Mouse (Mus musculus): ENCODE measurements around the gene Thegl. TPM values are rescaled to one million over a fixed set of nuclear protein-coding genes. Genes with fewer than 3 reads are reported as not detected.

Gene Thegl
- polyA plus RNA-seq, 1 experiment from 2014 or later: 0.86 TPM

GRCm38 (mm10) chr5:76993174-76993814, 22.5 kb upstream of the Thegl start:
- Histone ChIP-seq H3K9me3 (ENCODE audit: control insufficient read depth, low read length) (no peaks in the 10 kb centered on the region; the same call in 1 of the 2 replicates), H3K4me2 (ENCODE audit: low read depth, low read length) (no peak overlapping the region), H3K27ac (ENCODE audit: low read length) (no peak overlapping the region), H3K4me1 (ENCODE audit: control insufficient read depth, insufficient read depth, low read length) (no peaks in the 10 kb centered on the region), H3K9ac (ENCODE audit: low read depth, low read length) (no peak overlapping the region), H3K4me3 (ENCODE audit: low read length) (no peak overlapping the region), H3K27me3 (replicated peaks; ENCODE audit: control insufficient read depth, insufficient read depth, low read length) (no peaks in the 10 kb centered on the region), H3K36me3 (ENCODE audit: control insufficient read depth, insufficient read depth, low read length) (peaks cover 25% of the 10 kb centered on the region)
- no peak for ATAC-seq
- WGBS: 96% methylated on average over 5 of the region's 5 CpGs

- 50% methylated on average over 5 of the region's 5 CpGs for WGBS
- Histone ChIP-seq H3K27me3 (replicated peaks; ENCODE audit: control insufficient read depth, insufficient read depth, low read length) (no peaks in the 10 kb centered on the region), H3K4me3 (ENCODE audit: low read length) (no peak overlapping the region), H3K36me3 (ENCODE audit: control insufficient read depth, insufficient read depth, low read length) (peaks cover 13% of the 10 kb centered on the region), H3K9me3 (ENCODE audit: control insufficient read depth, low read length) (no peaks in the 10 kb centered on the region; the same call in 1 of the 2 replicates), H3K27ac (ENCODE audit: low read length) (no peak overlapping the region), H3K4me2 (ENCODE audit: low read depth, low read length) (no peak overlapping the region), H3K9ac (ENCODE audit: low read depth, low read length) (no peak overlapping the region), H3K4me1 (ENCODE audit: control insufficient read depth, insufficient read depth, low read length) (no peaks in the 10 kb centered on the region)
- no peak for ATAC-seq
These were observed 17.4 kb upstream of the Thegl start for GRCm38 (mm10) chr5:76998416-76998815.

GRCm38 (mm10) chr5:77001192-77001591, 14.6 kb upstream of the Thegl start:
- Histone ChIP-seq H3K27me3 (replicated peaks; ENCODE audit: control insufficient read depth, insufficient read depth, low read length) (no peaks in the 10 kb centered on the region), H3K36me3 (ENCODE audit: control insufficient read depth, insufficient read depth, low read length) (peaks cover 9% of the 10 kb centered on the region), H3K9ac (ENCODE audit: low read depth, low read length) (no peak overlapping the region), H3K4me1 (ENCODE audit: control insufficient read depth, insufficient read depth, low read length) (no peaks in the 10 kb centered on the region), H3K4me2 (ENCODE audit: low read depth, low read length) (no peak overlapping the region), H3K27ac (ENCODE audit: low read length) (no peak overlapping the region), H3K9me3 (ENCODE audit: control insufficient read depth, low read length) (no peaks in the 10 kb centered on the region), H3K4me3 (ENCODE audit: low read length) (no peak overlapping the region)
- no peak for ATAC-seq
- WGBS: 92% methylated on average over 17 of the region's 17 CpGs

GRCm38 (mm10) chr5:77004051-77004821, 11.6 kb upstream of the Thegl start, which contains the start of gene Arl9:
TSS of gene Arl9 (plus strand) at chr5:77004055.
- Histone ChIP-seq H3K27ac (ENCODE audit: low read length) (no peak within 1 kb of the TSS), H3K9me3 (ENCODE audit: control insufficient read depth, low read length) (no peaks in the 10 kb centered on the region), H3K4me3 (ENCODE audit: low read length) (no peak within 1 kb of the TSS), H3K4me1 (ENCODE audit: control insufficient read depth, insufficient read depth, low read length) (no peaks in the 10 kb centered on the region), H3K36me3 (ENCODE audit: control insufficient read depth, insufficient read depth, low read length) (peaks cover 9% of the 10 kb centered on the region), H3K4me2 (ENCODE audit: low read depth, low read length) (no peak within 1 kb of the TSS), H3K27me3 (replicated peaks; ENCODE audit: control insufficient read depth, insufficient read depth, low read length) (no peaks in the 10 kb centered on the region), H3K9ac (ENCODE audit: low read depth, low read length) (no peak within 1 kb of the TSS)
- 91% methylated on average over 6 of the region's 6 CpGs for WGBS
- no peak for ATAC-seq

- Histone ChIP-seq H3K4me3 (ENCODE audit: low read length) (no peak overlapping the region), H3K27me3 (replicated peaks; ENCODE audit: control insufficient read depth, insufficient read depth, low read length) (no peaks in the 10 kb centered on the region), H3K9ac (ENCODE audit: low read depth, low read length) (no peak overlapping the region), H3K9me3 (ENCODE audit: control insufficient read depth, low read length) (no peaks in the 10 kb centered on the region), H3K36me3 (ENCODE audit: control insufficient read depth, insufficient read depth, low read length) (no peaks in the 10 kb centered on the region), H3K4me2 (ENCODE audit: low read depth, low read length) (no peak overlapping the region), H3K27ac (ENCODE audit: low read length) (no peak overlapping the region), H3K4me1 (ENCODE audit: control insufficient read depth, insufficient read depth, low read length) (no peaks in the 10 kb centered on the region)
- ATAC-seq: no peak
- WGBS: 92% methylated on average over 9 of the region's 9 CpGs
These were observed 5.5 kb upstream of the Thegl start for GRCm38 (mm10) chr5:77010352-77010751.

GRCm38 (mm10) chr5:77011082-77011481, 4.7 kb upstream of the Thegl start:
- WGBS: 69% methylated on average over 3 of the region's 3 CpGs
- Histone ChIP-seq H3K9me3 (ENCODE audit: control insufficient read depth, low read length) (peaks cover under 1% of the 10 kb centered on the region; the same call in 1 of the 2 replicates), H3K27ac (ENCODE audit: low read length) (no peak overlapping the region), H3K4me1 (ENCODE audit: control insufficient read depth, insufficient read depth, low read length) (no peaks in the 10 kb centered on the region), H3K27me3 (replicated peaks; ENCODE audit: control insufficient read depth, insufficient read depth, low read length) (no peaks in the 10 kb centered on the region), H3K4me2 (ENCODE audit: low read depth, low read length) (no peak overlapping the region), H3K4me3 (ENCODE audit: low read length) (no peak overlapping the region), H3K9ac (ENCODE audit: low read depth, low read length) (no peak overlapping the region), H3K36me3 (ENCODE audit: control insufficient read depth, insufficient read depth, low read length) (no peaks in the 10 kb centered on the region)
- no peak for ATAC-seq

- Histone ChIP-seq H3K4me3 (ENCODE audit: low read length) (no peak overlapping the region), H3K27ac (ENCODE audit: low read length) (no peak overlapping the region), H3K4me1 (ENCODE audit: control insufficient read depth, insufficient read depth, low read length) (no peaks in the 10 kb centered on the region), H3K36me3 (ENCODE audit: control insufficient read depth, insufficient read depth, low read length) (no peaks in the 10 kb centered on the region), H3K27me3 (replicated peaks; ENCODE audit: control insufficient read depth, insufficient read depth, low read length) (no peaks in the 10 kb centered on the region), H3K9ac (ENCODE audit: low read depth, low read length) (no peak overlapping the region), H3K4me2 (ENCODE audit: low read depth, low read length) (no peak overlapping the region), H3K9me3 (ENCODE audit: control insufficient read depth, low read length) (peaks cover 3% of the 10 kb centered on the region; the same call in 1 of the 2 replicates)
- ATAC-seq: no peak
- WGBS: 73% methylated on average over 3 of the region's 3 CpGs
These were observed 2.7 kb upstream of the Thegl start for GRCm38 (mm10) chr5:77013171-77013570.

GRCm38 (mm10) chr5:77028034-77028433, 12.2 kb downstream of the Thegl start:
- H3K27me3 ChIP-seq (replicated peaks; ENCODE audit: control insufficient read depth, insufficient read depth, low read length): no peaks in the 10 kb centered on the region
- H3K4me3 ChIP-seq (ENCODE audit: low read length): no peak overlapping the region
- no peak overlapping the region for H3K9ac ChIP-seq (ENCODE audit: low read depth, low read length)
- H3K4me1 ChIP-seq (ENCODE audit: control insufficient read depth, insufficient read depth, low read length): no peaks in the 10 kb centered on the region
- no peaks in the 10 kb centered on the region for H3K9me3 ChIP-seq (ENCODE audit: control insufficient read depth, low read length)
- H3K36me3 ChIP-seq (ENCODE audit: control insufficient read depth, insufficient read depth, low read length): no peaks in the 10 kb centered on the region
- 59% methylated on average over 3 of the region's 3 CpGs for WGBS
- H3K4me2 ChIP-seq (ENCODE audit: low read depth, low read length): no peak overlapping the region
- no peak overlapping the region for H3K27ac ChIP-seq (ENCODE audit: low read length)
- ATAC-seq: no peak

GRCm38 (mm10) chr5:77029735-77030134, 13.9 kb downstream of the Thegl start:
- Histone ChIP-seq H3K27me3 (replicated peaks; ENCODE audit: control insufficient read depth, insufficient read depth, low read length) (no peaks in the 10 kb centered on the region), H3K9ac (ENCODE audit: low read depth, low read length) (no peak overlapping the region), H3K4me1 (ENCODE audit: control insufficient read depth, insufficient read depth, low read length) (no peaks in the 10 kb centered on the region), H3K4me3 (ENCODE audit: low read length) (no peak overlapping the region), H3K4me2 (ENCODE audit: low read depth, low read length) (no peak overlapping the region), H3K36me3 (ENCODE audit: control insufficient read depth, insufficient read depth, low read length) (no peaks in the 10 kb centered on the region), H3K9me3 (ENCODE audit: control insufficient read depth, low read length) (no peaks in the 10 kb centered on the region), H3K27ac (ENCODE audit: low read length) (no peak overlapping the region)
- no peak for ATAC-seq
- 74% methylated on average over 5 of the region's 5 CpGs for WGBS

Data from intestine, embryonic 16.5 days (tissue).